Mouse (Mus musculus): Measurements from ENCODE around the gene Ebpl.
"Not testable (repeated sequence)": the region's sequence is repeated elsewhere in the genome, so short reads cannot be mapped to it uniquely, and the experiment has no call there.

Gene Ebpl

DNA sequence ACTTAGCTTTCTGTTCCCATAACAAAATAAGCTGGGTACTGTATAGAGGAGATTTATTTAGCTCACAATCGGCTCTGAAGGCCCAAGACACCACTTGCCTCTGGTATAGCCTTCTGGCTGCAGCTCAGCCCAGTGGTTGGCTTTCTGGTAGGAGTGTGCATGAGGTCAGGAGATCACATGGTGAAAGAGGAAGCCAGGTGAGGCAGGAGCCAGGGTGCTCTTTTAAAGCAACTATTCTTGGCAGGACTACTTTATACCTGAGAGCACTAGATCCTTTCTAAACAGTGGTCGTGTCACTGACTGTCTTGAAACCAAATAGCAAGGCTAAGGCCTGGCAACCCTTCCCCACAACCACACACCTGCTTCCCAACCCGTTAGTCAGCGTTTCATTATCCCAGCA, 10.4 kb downstream of the Ebpl start:
- H3K36me3 ChIP-seq (ENCODE audit: control insufficient read depth, insufficient read depth, low read length, poor library complexity, severe bottlenecking) = no peaks in the 10 kb centered on the region
- DNase-seq (ENCODE audit: low read depth, low spot score) = no peak
- H3K27me3 ChIP-seq (ENCODE audit: control insufficient read depth, insufficient read depth, low read length, poor library complexity, severe bottlenecking) = no peaks in the 10 kb centered on the region

GRCm38 (mm10) chr14:61346827-61347698, 13.2 kb downstream of the Ebpl start:
- DNase-seq (ENCODE audit: low read depth, low spot score) = no peak
- H3K27me3 ChIP-seq (ENCODE audit: control insufficient read depth, insufficient read depth, low read length, poor library complexity, severe bottlenecking) = no peaks in the 10 kb centered on the region
- H3K36me3 ChIP-seq (ENCODE audit: control insufficient read depth, insufficient read depth, low read length, poor library complexity, severe bottlenecking) = no peaks in the 10 kb centered on the region

GRCm38 (mm10) chr14:61344590-61344989, 15.6 kb downstream of the Ebpl start:
- Histone ChIP-seq H3K36me3 (ENCODE audit: control insufficient read depth, insufficient read depth, low read length, poor library complexity, severe bottlenecking) (no peaks in the 10 kb centered on the region), H3K27me3 (ENCODE audit: control insufficient read depth, insufficient read depth, low read length, poor library complexity, severe bottlenecking) (no peaks in the 10 kb centered on the region)
- no peak for DNase-seq (ENCODE audit: low read depth, low spot score)

- no peaks in the 10 kb centered on the region for H3K27me3 ChIP-seq (ENCODE audit: control insufficient read depth, insufficient read depth, low read length, poor library complexity, severe bottlenecking)
- no peak for DNase-seq (ENCODE audit: low read depth, low spot score)
- no peaks in the 10 kb centered on the region for H3K36me3 ChIP-seq (ENCODE audit: control insufficient read depth, insufficient read depth, low read length, poor library complexity, severe bottlenecking)
Observed at GRCm38 (mm10) chr14:61339381-61339780, 20.9 kb downstream of the Ebpl start.

DNA sequence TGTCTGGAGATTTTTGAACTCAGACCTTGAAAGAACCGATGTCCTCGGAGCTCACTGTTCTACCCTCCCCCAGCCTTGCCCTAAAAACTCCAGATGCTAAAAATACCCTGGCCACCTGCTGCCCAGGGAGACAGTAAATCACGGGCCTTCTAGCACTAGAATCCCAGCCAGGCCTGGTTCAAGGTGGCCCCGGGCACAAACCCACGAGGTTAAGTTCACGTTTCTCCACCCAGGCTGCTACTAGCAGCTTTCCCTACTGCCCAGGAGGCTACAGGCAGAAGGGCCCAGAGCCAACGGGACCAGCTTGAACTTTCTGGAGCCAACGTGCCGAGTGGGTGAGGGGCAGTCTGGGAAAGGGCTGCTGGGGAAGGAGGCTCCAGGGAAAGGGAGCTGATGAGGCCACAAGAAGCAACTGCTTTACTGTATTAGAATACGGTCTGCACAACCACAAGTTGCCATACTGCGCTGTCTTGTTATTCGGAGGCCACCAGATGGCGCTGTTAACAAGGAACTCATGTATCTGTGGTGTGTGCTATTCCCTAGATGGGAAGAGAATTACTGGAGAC, 29.2 kb downstream of the Ebpl start:
- H3K27me3 ChIP-seq (ENCODE audit: control insufficient read depth, insufficient read depth, low read length, poor library complexity, severe bottlenecking) = no peaks in the 10 kb centered on the region
- DNase-seq (ENCODE audit: low read depth, low spot score) = peak; percentile 87
- H3K36me3 ChIP-seq (ENCODE audit: control insufficient read depth, insufficient read depth, low read length, poor library complexity, severe bottlenecking) = no peaks in the 10 kb centered on the region

GRCm38 (mm10) chr14:61330591-61330990, 29.6 kb downstream of the Ebpl start:
- DNase-seq (ENCODE audit: low read depth, low spot score) = no peak
- Histone ChIP-seq H3K27me3 (ENCODE audit: control insufficient read depth, insufficient read depth, low read length, poor library complexity, severe bottlenecking) (no peaks in the 10 kb centered on the region), H3K36me3 (ENCODE audit: control insufficient read depth, insufficient read depth, low read length, poor library complexity, severe bottlenecking) (no peaks in the 10 kb centered on the region)

DNA sequence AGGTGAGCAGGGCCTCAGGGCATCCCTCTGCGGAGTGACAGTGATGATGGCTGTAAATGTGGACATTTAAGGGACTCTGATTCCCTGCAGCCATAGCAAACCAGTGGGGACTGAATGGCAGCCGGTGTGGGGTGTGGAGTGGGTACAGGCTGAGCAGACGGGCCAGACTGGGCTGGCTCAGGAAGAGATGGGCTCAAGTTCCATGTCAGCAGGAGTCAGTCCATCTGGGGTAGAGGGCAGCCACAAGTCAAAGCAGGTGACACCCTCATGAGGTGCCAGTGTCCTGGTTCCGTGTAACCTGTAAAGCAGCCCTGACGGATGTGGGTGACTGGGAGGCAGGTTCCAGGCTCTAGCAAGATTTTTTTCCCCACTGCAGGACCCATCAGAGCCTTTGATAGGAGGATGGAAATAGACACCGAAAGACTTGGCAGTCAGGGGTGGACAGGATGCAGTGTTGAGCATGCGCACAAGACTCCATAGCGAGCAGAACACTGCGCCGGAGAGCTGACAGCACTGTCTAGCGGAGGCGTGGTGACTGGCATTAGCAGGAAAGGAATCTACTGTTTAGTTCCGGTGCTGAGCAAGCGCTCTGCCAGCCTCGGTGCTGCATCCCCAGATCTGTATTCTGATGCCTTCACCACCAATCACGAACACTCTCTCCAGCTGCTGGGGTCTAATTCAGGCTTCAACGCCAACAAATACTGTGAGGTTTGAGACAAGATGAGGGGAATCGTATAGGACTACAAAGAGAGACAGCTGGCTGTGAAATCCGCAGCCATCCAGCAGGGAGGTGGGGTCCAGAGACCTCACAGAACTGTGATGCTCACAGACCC, 32.4 kb downstream of the Ebpl start:
- DNase-seq (ENCODE audit: low read depth, low spot score) = peak; percentile 72
- no peaks in the 10 kb centered on the region for H3K27me3 ChIP-seq (ENCODE audit: control insufficient read depth, insufficient read depth, low read length, poor library complexity, severe bottlenecking)

DNA sequence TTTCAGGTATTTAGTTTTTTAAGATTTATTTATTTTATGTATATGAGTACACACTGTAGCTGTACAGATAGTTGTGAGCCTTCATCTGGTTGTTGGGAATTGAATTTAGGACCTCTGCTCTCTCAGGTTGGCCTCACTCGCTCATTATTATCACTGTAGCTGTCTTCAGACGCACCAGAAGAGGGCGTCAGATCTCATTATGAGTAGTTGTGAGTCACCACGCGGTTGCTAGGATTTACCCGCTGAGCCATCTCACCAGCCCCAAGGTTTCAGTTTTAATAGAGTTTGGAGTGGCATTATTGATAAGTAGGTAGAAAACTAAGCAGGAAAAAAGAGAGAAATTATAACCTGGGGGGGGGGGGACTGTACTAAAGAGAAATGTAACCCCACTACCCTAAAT, 33.2 kb downstream of the Ebpl start:
- not testable (repeated sequence) for H3K36me3 ChIP-seq (ENCODE audit: control insufficient read depth, insufficient read depth, low read length, poor library complexity, severe bottlenecking); DNase-seq (ENCODE audit: low read depth, low spot score); H3K27me3 ChIP-seq (ENCODE audit: control insufficient read depth, insufficient read depth, low read length, poor library complexity, severe bottlenecking)

More for the DNA sequence above, 32.4 kb downstream of the Ebpl start:
- no peaks in the 10 kb centered on the region for H3K36me3 ChIP-seq (ENCODE audit: control insufficient read depth, insufficient read depth, low read length, poor library complexity, severe bottlenecking)

GRCm38 (mm10) chr14:61322740-61323139, 37.5 kb downstream of the Ebpl start:
- no peak for DNase-seq (ENCODE audit: low read depth, low spot score)
- Histone ChIP-seq H3K27me3 (ENCODE audit: control insufficient read depth, insufficient read depth, low read length, poor library complexity, severe bottlenecking) (no peaks in the 10 kb centered on the region), H3K36me3 (ENCODE audit: control insufficient read depth, insufficient read depth, low read length, poor library complexity, severe bottlenecking) (no peaks in the 10 kb centered on the region)

- H3K27me3 ChIP-seq (ENCODE audit: control insufficient read depth, insufficient read depth, low read length, poor library complexity, severe bottlenecking) = no peaks in the 10 kb centered on the region
- H3K36me3 ChIP-seq (ENCODE audit: control insufficient read depth, insufficient read depth, low read length, poor library complexity, severe bottlenecking) = no peaks in the 10 kb centered on the region
- DNase-seq (ENCODE audit: low read depth, low spot score) = no peak
Observed at GRCm38 (mm10) chr14:61321200-61321599, 39.0 kb downstream of the Ebpl start.

DNA sequence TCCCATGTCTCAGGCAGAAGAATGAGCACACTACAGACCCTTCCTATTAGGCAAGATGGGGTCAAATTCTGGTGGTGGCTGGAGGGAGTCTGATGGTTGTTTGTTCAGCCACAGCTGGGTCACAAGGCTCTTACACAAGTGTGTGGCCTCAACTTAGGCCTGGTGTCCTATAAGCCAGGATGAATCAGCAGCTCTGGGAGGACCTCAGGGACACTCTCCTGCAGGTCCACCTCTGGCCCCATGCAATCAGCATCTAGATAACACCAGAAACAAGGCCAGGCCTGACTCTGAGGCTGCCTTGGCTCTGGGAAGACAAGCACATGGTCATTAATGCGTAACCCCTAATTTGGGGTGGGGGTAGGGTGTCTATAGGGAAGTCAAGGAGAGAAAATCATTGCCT, 39.5 kb downstream of the Ebpl start:
- no peaks in the 10 kb centered on the region for H3K36me3 ChIP-seq (ENCODE audit: control insufficient read depth, insufficient read depth, low read length, poor library complexity, severe bottlenecking)
- DNase-seq (ENCODE audit: low read depth, low spot score) = no peak
- no peaks in the 10 kb centered on the region for H3K27me3 ChIP-seq (ENCODE audit: control insufficient read depth, insufficient read depth, low read length, poor library complexity, severe bottlenecking)

GRCm38 (mm10) chr14:61316861-61317260, 43.4 kb downstream of the Ebpl start:
- no peaks in the 10 kb centered on the region for H3K36me3 ChIP-seq (ENCODE audit: control insufficient read depth, insufficient read depth, low read length, poor library complexity, severe bottlenecking)
- DNase-seq (ENCODE audit: low read depth, low spot score) = peak; percentile 65
- no peaks in the 10 kb centered on the region for H3K27me3 ChIP-seq (ENCODE audit: control insufficient read depth, insufficient read depth, low read length, poor library complexity, severe bottlenecking)

- no peaks in the 10 kb centered on the region for H3K36me3 ChIP-seq (ENCODE audit: control insufficient read depth, insufficient read depth, low read length, poor library complexity, severe bottlenecking)
- DNase-seq (ENCODE audit: low read depth, low spot score) = no peak
- H3K27me3 ChIP-seq (ENCODE audit: control insufficient read depth, insufficient read depth, low read length, poor library complexity, severe bottlenecking) = no peaks in the 10 kb centered on the region
Observed at GRCm38 (mm10) chr14:61310963-61311362, 49.3 kb downstream of the Ebpl start.

DNA sequence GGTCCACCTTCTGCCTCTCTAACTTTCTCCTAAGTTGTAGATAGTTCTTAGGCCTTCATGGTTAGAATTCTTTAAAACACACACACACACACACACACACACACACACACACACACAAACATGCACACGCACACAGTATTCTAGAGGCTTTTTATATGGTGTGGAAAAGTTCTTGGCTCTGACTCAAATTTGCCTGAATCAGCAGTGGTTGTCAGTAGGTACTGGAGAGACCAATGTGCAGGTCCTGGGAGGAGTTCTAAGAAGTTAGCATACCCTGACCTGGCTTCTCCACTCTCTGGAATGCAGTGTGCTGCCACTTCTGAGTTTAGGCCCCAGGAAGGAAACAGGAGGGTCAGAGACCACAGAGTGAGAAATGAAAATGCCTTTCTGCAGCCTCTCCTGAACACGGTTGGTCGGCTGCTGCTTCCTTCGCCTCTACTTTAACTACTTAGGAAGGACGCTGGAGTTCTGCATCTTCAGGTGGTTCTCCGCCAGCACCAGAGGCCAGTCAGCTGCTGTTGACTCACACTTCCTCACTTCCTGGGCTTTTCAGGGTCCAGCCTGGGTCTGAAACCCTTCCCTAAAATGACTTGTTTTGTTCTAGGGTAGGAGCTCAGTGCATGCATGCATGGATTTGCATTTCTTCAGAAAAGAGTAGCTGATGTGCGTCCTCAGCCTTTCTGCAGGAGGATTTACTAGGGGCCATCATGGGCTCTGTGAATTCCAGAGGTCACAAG, 50.0 kb downstream of the Ebpl start:
- Histone ChIP-seq H3K27me3 (ENCODE audit: control insufficient read depth, insufficient read depth, low read length, poor library complexity, severe bottlenecking) (no peaks in the 10 kb centered on the region), H3K36me3 (ENCODE audit: control insufficient read depth, insufficient read depth, low read length, poor library complexity, severe bottlenecking) (no peaks in the 10 kb centered on the region)
- no peak for DNase-seq (ENCODE audit: low read depth, low spot score)

Data from splenic B cell, adult 2 months (primary cell).